In the genomic region with DNA sequence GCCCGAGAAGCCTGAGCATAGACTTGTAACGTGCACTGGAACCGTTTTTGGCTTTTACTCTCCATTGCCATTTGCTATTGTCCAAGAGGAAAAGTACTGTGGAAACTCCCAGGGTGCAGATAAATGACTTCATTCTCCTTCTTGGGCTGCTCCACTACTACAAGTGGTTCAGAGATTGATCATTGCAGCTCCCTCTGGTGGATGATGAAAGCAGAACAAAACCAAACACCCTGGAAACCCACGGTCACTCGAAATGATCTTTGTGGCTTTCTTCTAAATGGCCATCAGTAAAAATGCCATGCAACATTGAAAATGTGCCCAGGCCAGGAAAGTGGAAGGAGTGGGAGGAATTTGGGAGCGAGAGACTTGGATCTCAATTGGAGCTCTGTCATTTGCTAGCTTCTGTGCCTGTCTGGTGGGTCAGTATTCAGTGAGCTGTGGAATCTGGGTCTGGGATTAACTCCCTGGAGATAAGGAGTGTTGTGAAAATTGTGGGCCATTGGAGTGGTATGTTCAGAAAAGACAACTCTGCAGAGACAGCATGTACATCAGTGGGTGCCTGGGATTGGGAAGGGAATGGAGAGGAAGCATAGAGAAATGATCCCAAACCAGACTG, we compare ENCODE assay signal across 8 mouse cellular contexts.
A peak's percentile ranks its signal among the peaks of the same experiment; 100 is the strongest.
DNase-seq lines count a peak whose midpoint lies in the region; ATAC-seq and TF ChIP-seq lines count a peak whose summit lies in the region.

No protein-coding gene starts in this region.

- H3K79me2 ChIP-seq in liver, adult 2 months (ENCODE audit: control insufficient read depth, insufficient read depth, low read length): no peaks in the 10 kb centered on the region

- no peaks in the 10 kb centered on the region for H3K36me3 ChIP-seq in liver, adult 2 months (ENCODE audit: control insufficient read depth, insufficient read depth, low read length)
- H3K36me3 ChIP-seq in forebrain, embryonic 15.5 days: no peaks in the 10 kb centered on the region
- no peaks in the 10 kb centered on the region for H3K36me3 ChIP-seq in hindbrain, embryonic 10.5 days

- no peak overlapping the region for H3K4me3 ChIP-seq in liver, adult 2 months (ENCODE audit: insufficient read depth, low read depth, low read length)
- no peak overlapping the region for H3K4me3 ChIP-seq in forebrain, embryonic 15.5 days
- no peak overlapping the region for H3K4me3 ChIP-seq in hindbrain, embryonic 10.5 days

- peak; percentile 81 for ATAC-seq in cerebellum, adult (ENCODE audit: insufficient number of reproducible peaks, low FRiP score, low TSS enrichment)
- ATAC-seq in forebrain, embryonic 15.5 days (replicated peaks): peak; percentile 78

- no peak overlapping the region for H3K27ac ChIP-seq in liver, adult 2 months (replicated peaks; ENCODE audit: insufficient read depth, low read depth, low read length)
- H3K27ac ChIP-seq in forebrain, embryonic 15.5 days (replicated peaks): no peak overlapping the region
- H3K27ac ChIP-seq in hindbrain, embryonic 10.5 days: no peak overlapping the region

- DNase-seq in liver, adult 2 months (ENCODE audit: extremely low read depth, low read depth, low spot score): peak; percentile 47
- DNase-seq in liver: no peak
- peak; percentile 39 for DNase-seq in hindbrain, embryonic 10.5 days (ENCODE audit: low spot score)
- peak; percentile 47 to 82 for DNase-seq in layer of hippocampus, adult 18-20 months (ENCODE audit: low spot score in 2 of 2)
- peak; percentile 66 for DNase-seq in lung, postnatal 14 days
- DNase-seq in right cerebral cortex, adult 18-20 months: peak; percentile 63

- TF ChIP-seq POLR2A in liver, adult 2 months (IDR thresholded peaks at IDR 0.05; ENCODE audit: extremely low read depth, insufficient read depth, low read length): no peak

- H3K4me2 ChIP-seq in forebrain, embryonic 15.5 days (replicated peaks): no peak overlapping the region

- H3K27me3 ChIP-seq in liver, adult 2 months (ENCODE audit: control insufficient read depth, insufficient read depth, low read length): no peaks in the 10 kb centered on the region
- no peaks in the 10 kb centered on the region for H3K27me3 ChIP-seq in forebrain, embryonic 15.5 days
- no peaks in the 10 kb centered on the region for H3K27me3 ChIP-seq in hindbrain, embryonic 10.5 days (ENCODE audit: insufficient read depth, poor library complexity, severe bottlenecking)

- peak overlapping the region; percentile 63; the same call in 1 of the 2 replicates for H3K9ac ChIP-seq in liver, adult 2 months (ENCODE audit: low read depth, low read length)
- no peak overlapping the region for H3K9ac ChIP-seq in forebrain, embryonic 15.5 days (replicated peaks)

- WGBS in liver, adult 2 months: 30% methylated on average over 6 of the region's 6 CpGs
- 25% methylated on average over 6 of the region's 6 CpGs for WGBS in forebrain, embryonic 15.5 days
- 41% methylated on average over 6 of the region's 6 CpGs for WGBS in hindbrain, embryonic 10.5 days

- peak; percentile 58 for TF ChIP-seq CTCF in liver, adult 2 months (IDR thresholded peaks at IDR 0.05; ENCODE audit: low read depth, low read length)

- no peaks in the 10 kb centered on the region for H3K9me3 ChIP-seq in forebrain, embryonic 15.5 days
- no peaks in the 10 kb centered on the region for H3K9me3 ChIP-seq in hindbrain, embryonic 10.5 days

- H3K4me1 ChIP-seq in liver, adult 2 months (ENCODE audit: control insufficient read depth, insufficient read depth, low read length): peaks cover 3% of the 10 kb centered on the region; the same call in 1 of the 2 replicates
- no peaks in the 10 kb centered on the region for H3K4me1 ChIP-seq in forebrain, embryonic 15.5 days
- H3K4me1 ChIP-seq in hindbrain, embryonic 10.5 days (replicated peaks): no peaks in the 10 kb centered on the region
